Mouse (Mus musculus) lung, adult 2 months (tissue): Measurements from ENCODE around the gene Wwox.

Source experiments
- CTCF ChIP-seq: fragments of 200-500 bp; IDR thresholded peaks from 2 replicates; pipeline ENCODE4 v1.5.1; 2011; ENCODE audit warnings: mild to moderate bottlenecking, low read length, control low read depth; ENCODE audit not compliant: insufficient read depth
- POLR2A ChIP-seq: fragments of 200-500 bp; IDR thresholded peaks from 2 replicates; pipeline ENCODE4 v1.6.1; 2011; ENCODE audit warnings: low read depth, mild to moderate bottlenecking, control low read depth, low read length, borderline replicate concordance; ENCODE audit errors: extremely low read depth

DNA sequence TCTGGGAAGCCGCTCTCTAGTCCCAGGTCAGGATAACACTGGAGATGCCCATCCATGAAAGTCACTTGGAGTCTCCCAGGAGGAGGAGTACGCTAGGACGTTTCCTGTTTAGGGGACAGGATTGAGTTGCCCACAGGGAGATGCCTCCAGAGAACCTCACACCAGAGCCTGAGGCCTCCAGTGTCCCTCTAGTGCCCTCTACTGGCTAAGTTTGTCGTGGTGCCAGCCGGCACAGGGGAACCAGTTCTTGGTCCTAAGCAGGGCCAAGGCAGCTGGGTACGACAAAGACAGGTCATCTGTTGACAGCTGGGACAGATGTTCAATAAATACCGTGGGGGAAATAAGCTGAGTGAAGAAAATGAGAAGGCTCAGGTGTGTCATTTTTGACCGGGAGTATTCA, 531.9 kb downstream of the Wwox start:
- TF ChIP-seq CTCF (peak; percentile 95), POLR2A (no peak)
